Mouse (Mus musculus) kidney, adult 2 months (tissue): Measurements from ENCODE around the gene Rcbtb1.

Experiments
- CTCF ChIP-seq: fragments of 200-500 bp; conservative IDR thresholded peaks from 2 replicates; pipeline ENCODE4 v1.5.1; 2011; ENCODE audit warnings: low read depth, mild to moderate bottlenecking, control low read depth, low read length, moderate library complexity, mixed read lengths; ENCODE audit not compliant: insufficient read depth, insufficient read length
- POLR2A ChIP-seq: fragments of 200-500 bp; IDR thresholded peaks from one replicate; pipeline ENCODE4 v1.6.1; 2011; ENCODE audit warnings: low read depth, low read length, control low read depth

DNA sequence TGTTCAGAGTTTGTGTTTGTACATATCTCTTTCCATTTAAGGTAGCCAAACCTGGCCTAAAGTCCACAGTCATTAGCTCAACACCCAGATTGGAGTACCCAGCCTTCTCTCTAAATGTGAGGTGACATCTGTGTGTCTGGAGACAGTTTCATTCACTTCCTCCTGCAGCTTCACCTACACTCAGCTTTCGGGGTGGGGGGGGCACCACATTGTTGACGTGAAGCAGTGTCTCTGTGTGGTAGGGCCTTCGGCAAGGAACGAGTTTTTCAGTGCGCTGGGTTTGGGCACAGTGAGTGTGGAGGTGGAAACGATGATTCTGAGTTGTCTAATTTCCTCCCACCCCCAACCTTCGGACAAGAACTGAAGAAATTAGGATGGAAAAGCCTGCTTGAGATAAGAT is 8.0 kb downstream of the Rcbtb1 start:
- TF ChIP-seq CTCF (no peak), POLR2A (no peak)
